Mouse (Mus musculus): ENCODE results near the gene Fermt1.

GRCm38 (mm10) chr2:132876991-132877390, 68.7 kb downstream of the Fermt1 start:
- TF ChIP-seq CTCF (IDR thresholded peaks at IDR 0.05): no peak
- no peak for TF ChIP-seq POLR2A (IDR thresholded peaks at IDR 0.05; ENCODE audit: insufficient read depth, low read depth, low read length)
- TF ChIP-seq EP300 (IDR thresholded peaks at IDR 0.05; ENCODE audit: insufficient read depth, low read depth, low read length): no peak

Data from heart, adult 2 months (tissue).